Mouse (Mus musculus): ENCODE results near the gene Otud7a. TPM values are rescaled to one million over a fixed set of nuclear protein-coding genes. Genes with fewer than 3 reads are reported as not detected.

The Otud7a gene
- polyA plus RNA-seq, 1 experiment: 0.82 TPM

DNA sequence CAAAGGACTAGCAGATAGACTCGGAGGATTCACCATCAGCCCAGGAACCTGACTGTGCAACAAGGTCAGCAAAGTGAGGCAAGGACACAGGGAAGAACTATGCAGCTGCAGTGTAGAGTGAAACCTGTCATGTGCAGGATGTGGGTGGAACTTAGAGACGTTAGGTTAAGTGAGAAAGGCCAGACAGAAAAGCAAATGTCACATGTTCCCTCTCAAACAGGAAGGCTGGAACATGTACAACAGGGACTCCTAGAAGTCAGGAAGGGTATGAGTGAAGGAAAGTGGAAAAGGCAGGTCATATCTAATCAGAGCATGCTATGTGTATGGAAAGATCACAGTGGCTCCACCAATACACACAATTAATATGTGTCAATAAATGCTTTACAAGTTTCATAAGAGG, 232.6 kb downstream of the Otud7a start:
- Histone ChIP-seq H3K36me3 (ENCODE audit: control insufficient read depth, insufficient read depth) (no peaks in the 10 kb centered on the region), H3K4me2 (ENCODE audit: low read depth) (no peak overlapping the region), H3K79me2 (ENCODE audit: control insufficient read depth, insufficient read depth) (no peaks in the 10 kb centered on the region), H3K4me3 (no peak overlapping the region), H3K27me3 (ENCODE audit: control insufficient read depth, insufficient read depth, insufficient read length) (no peaks in the 10 kb centered on the region), H3ac (ENCODE audit: control insufficient read depth, insufficient read length) (no peak overlapping the region)
- no peak for TF ChIP-seq TCF3 (IDR thresholded peaks at IDR 0.05; ENCODE audit: insufficient read length, low read depth)
- TF ChIP-seq SRF (IDR thresholded peaks at IDR 0.05; ENCODE audit: control insufficient read depth, insufficient read length, low read depth): no peak
- TF ChIP-seq MYOG (IDR thresholded peaks at IDR 0.05; ENCODE audit: control insufficient read depth in 1 of 3, insufficient read depth in 1 of 3, insufficient read length in 2 of 3, low read depth in 2 of 3): no peak
- no peak for TF ChIP-seq TCF12 (IDR thresholded peaks at IDR 0.05; ENCODE audit: insufficient read depth, poor library complexity, severe bottlenecking)
- TF ChIP-seq USF1 (IDR thresholded peaks at IDR 0.05; ENCODE audit: low read depth): no peak
- TF ChIP-seq POLR2AphosphoS2 (IDR thresholded peaks at IDR 0.05; ENCODE audit: insufficient read length, low read depth): no peak
- TF ChIP-seq POLR2A (IDR thresholded peaks at IDR 0.05; ENCODE audit: insufficient read length, low read depth): no peak
- no peak for TF ChIP-seq CEBPB (IDR thresholded peaks at IDR 0.05; ENCODE audit: insufficient read depth, poor library complexity, severe bottlenecking)
- no peak for TF ChIP-seq MAX (IDR thresholded peaks at IDR 0.05; ENCODE audit: low read depth)
- TF ChIP-seq MYOD1 (IDR thresholded peaks at IDR 0.05; ENCODE audit: control insufficient read depth in 1 of 3, insufficient read length in 2 of 3, low read depth in 2 of 3): no peak
- TF ChIP-seq E2F4 (IDR thresholded peaks at IDR 0.05; ENCODE audit: insufficient read depth): no peak
- TF ChIP-seq REST (IDR thresholded peaks at IDR 0.05; ENCODE audit: insufficient read depth, insufficient read length): no peak

DNA sequence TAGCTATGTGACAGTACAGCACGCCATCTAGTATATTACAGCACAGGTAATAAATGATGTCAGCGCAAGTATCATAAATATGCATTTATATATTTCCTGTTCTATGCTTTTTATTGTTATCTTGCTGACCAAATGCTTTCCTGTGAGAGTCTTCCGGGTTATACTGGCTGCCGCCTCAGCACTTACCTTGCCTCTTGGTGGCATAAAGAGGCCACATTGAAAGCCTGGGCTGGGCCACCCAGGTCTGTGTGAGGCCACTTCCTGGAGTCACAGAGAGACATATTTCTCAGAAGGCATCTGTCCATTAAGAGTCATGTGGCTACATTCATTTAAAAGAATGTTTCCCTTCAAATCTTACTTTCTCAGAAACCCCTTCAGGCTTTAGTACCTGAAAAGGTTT, 242.5 kb downstream of the Otud7a start:
- TF ChIP-seq CEBPB (IDR thresholded peaks at IDR 0.05; ENCODE audit: insufficient read depth, poor library complexity, severe bottlenecking) (no peak), E2F4 (IDR thresholded peaks at IDR 0.05; ENCODE audit: insufficient read depth) (no peak), TCF3 (IDR thresholded peaks at IDR 0.05; ENCODE audit: insufficient read length, low read depth) (no peak), POLR2A (IDR thresholded peaks at IDR 0.05; ENCODE audit: insufficient read length, low read depth) (no peak), MAX (IDR thresholded peaks at IDR 0.05; ENCODE audit: low read depth) (no peak), POLR2AphosphoS2 (IDR thresholded peaks at IDR 0.05; ENCODE audit: insufficient read length, low read depth) (no peak), USF1 (IDR thresholded peaks at IDR 0.05; ENCODE audit: low read depth) (no peak), MYOG (IDR thresholded peaks at IDR 0.05; ENCODE audit: control insufficient read depth in 1 of 3, insufficient read depth in 1 of 3, insufficient read length in 2 of 3, low read depth in 2 of 3) (no peak), SRF (IDR thresholded peaks at IDR 0.05; ENCODE audit: control insufficient read depth, insufficient read length, low read depth) (no peak)

DNA sequence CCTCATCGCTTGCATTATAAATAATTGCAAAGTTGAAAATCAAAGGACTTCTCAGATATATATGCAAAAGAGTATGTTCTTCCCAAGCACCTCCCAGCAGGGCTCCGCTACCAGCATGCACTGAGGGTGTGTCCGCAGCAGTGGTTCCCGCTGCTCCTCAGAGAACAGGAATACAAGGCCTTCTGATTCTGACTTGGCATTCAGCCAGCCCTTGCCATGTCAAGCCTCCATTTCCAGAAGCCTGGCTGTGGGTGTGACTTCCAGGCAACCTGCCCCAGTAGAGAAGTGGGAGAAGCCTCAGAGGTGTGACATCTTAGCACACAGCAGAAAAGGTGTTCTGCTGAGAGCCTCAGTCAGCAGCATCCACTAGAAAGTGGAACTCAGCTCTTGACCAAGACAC, 253.4 kb downstream of the Otud7a start:
- Histone ChIP-seq H3K4me3 (no peak overlapping the region), H3K36me3 (ENCODE audit: control insufficient read depth, insufficient read depth) (no peaks in the 10 kb centered on the region), H3K27me3 (ENCODE audit: control insufficient read depth, insufficient read depth, insufficient read length) (peaks cover 10% of the 10 kb centered on the region), H3K79me2 (ENCODE audit: control insufficient read depth, insufficient read depth) (no peaks in the 10 kb centered on the region), H3ac (ENCODE audit: control insufficient read depth, insufficient read length) (no peak overlapping the region), H3K4me2 (ENCODE audit: low read depth) (no peak overlapping the region)
- TF ChIP-seq REST (IDR thresholded peaks at IDR 0.05; ENCODE audit: insufficient read depth, insufficient read length) (no peak), POLR2AphosphoS2 (IDR thresholded peaks at IDR 0.05; ENCODE audit: insufficient read length, low read depth) (no peak), POLR2A (IDR thresholded peaks at IDR 0.05; ENCODE audit: insufficient read length, low read depth) (no peak), TCF12 (IDR thresholded peaks at IDR 0.05; ENCODE audit: insufficient read depth, poor library complexity, severe bottlenecking) (no peak), TCF3 (IDR thresholded peaks at IDR 0.05; ENCODE audit: insufficient read length, low read depth) (no peak), E2F4 (IDR thresholded peaks at IDR 0.05; ENCODE audit: insufficient read depth) (no peak), MYOD1 (IDR thresholded peaks at IDR 0.05; ENCODE audit: control insufficient read depth in 1 of 3, insufficient read length in 2 of 3, low read depth in 2 of 3) (no peak), MYOG (IDR thresholded peaks at IDR 0.05; ENCODE audit: control insufficient read depth in 1 of 3, insufficient read depth in 1 of 3, insufficient read length in 2 of 3, low read depth in 2 of 3) (no peak), CEBPB (IDR thresholded peaks at IDR 0.05; ENCODE audit: insufficient read depth, poor library complexity, severe bottlenecking) (no peak), SRF (IDR thresholded peaks at IDR 0.05; ENCODE audit: control insufficient read depth, insufficient read length, low read depth) (no peak), USF1 (IDR thresholded peaks at IDR 0.05; ENCODE audit: low read depth) (no peak), MAX (IDR thresholded peaks at IDR 0.05; ENCODE audit: low read depth) (no peak)

More for the DNA sequence above, 242.5 kb downstream of the Otud7a start:
- no peaks in the 10 kb centered on the region for H3K27me3 ChIP-seq (ENCODE audit: control insufficient read depth, insufficient read depth, insufficient read length)
- H3K4me2 ChIP-seq (ENCODE audit: low read depth): no peak overlapping the region
- no peaks in the 10 kb centered on the region for H3K36me3 ChIP-seq (ENCODE audit: control insufficient read depth, insufficient read depth)
- H3K79me2 ChIP-seq (ENCODE audit: control insufficient read depth, insufficient read depth): no peaks in the 10 kb centered on the region
- H3ac ChIP-seq (ENCODE audit: control insufficient read depth, insufficient read length): no peak overlapping the region
- H3K4me3 ChIP-seq: no peak overlapping the region

DNA sequence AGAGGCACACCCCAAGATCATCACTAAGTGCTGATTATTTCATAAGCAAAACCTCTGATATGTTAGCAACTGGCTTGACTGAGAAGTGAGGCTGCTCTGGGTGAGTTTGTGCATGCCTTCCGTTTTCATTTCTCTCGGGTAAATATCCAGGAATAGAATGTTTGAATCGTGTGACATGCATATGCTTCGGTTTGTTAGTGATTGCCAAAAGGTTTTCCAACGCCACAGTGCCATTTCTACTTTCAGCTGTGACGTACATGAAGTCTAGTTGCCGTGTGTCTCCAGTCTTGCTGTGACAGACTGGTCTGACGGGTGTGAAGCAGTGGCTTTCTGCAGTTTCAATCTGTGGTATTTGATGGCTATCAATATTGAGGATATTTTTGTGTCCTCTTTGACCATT, 273.4 kb downstream of the Otud7a start:
- no peak overlapping the region for H3K4me2 ChIP-seq (ENCODE audit: low read depth)
- H3K27me3 ChIP-seq (ENCODE audit: control insufficient read depth, insufficient read depth, insufficient read length): no peaks in the 10 kb centered on the region
- H3K79me2 ChIP-seq (ENCODE audit: control insufficient read depth, insufficient read depth): no peaks in the 10 kb centered on the region
- no peaks in the 10 kb centered on the region for H3K36me3 ChIP-seq (ENCODE audit: control insufficient read depth, insufficient read depth)
- TF ChIP-seq MAX (IDR thresholded peaks at IDR 0.05; ENCODE audit: low read depth): no peak
- TF ChIP-seq TCF12 (IDR thresholded peaks at IDR 0.05; ENCODE audit: insufficient read depth, poor library complexity, severe bottlenecking): no peak
- no peak for TF ChIP-seq POLR2AphosphoS2 (IDR thresholded peaks at IDR 0.05; ENCODE audit: insufficient read length, low read depth)
- no peak for TF ChIP-seq MYOG (IDR thresholded peaks at IDR 0.05; ENCODE audit: control insufficient read depth in 1 of 3, insufficient read depth in 1 of 3, insufficient read length in 2 of 3, low read depth in 2 of 3)
- no peak for TF ChIP-seq USF1 (IDR thresholded peaks at IDR 0.05; ENCODE audit: low read depth)
- TF ChIP-seq SRF (IDR thresholded peaks at IDR 0.05; ENCODE audit: control insufficient read depth, insufficient read length, low read depth): no peak
- TF ChIP-seq REST (IDR thresholded peaks at IDR 0.05; ENCODE audit: insufficient read depth, insufficient read length): no peak
- TF ChIP-seq E2F4 (IDR thresholded peaks at IDR 0.05; ENCODE audit: insufficient read depth): no peak
- TF ChIP-seq POLR2A (IDR thresholded peaks at IDR 0.05; ENCODE audit: insufficient read length, low read depth): no peak
- no peak for TF ChIP-seq TCF3 (IDR thresholded peaks at IDR 0.05; ENCODE audit: insufficient read length, low read depth)
- TF ChIP-seq MYOD1 (IDR thresholded peaks at IDR 0.05; ENCODE audit: control insufficient read depth in 1 of 3, insufficient read length in 2 of 3, low read depth in 2 of 3): no peak
- TF ChIP-seq CEBPB (IDR thresholded peaks at IDR 0.05; ENCODE audit: insufficient read depth, poor library complexity, severe bottlenecking): no peak
- H3K4me3 ChIP-seq: no peak overlapping the region
- H3ac ChIP-seq (ENCODE audit: control insufficient read depth, insufficient read length): no peak overlapping the region

All from myocyte (in vitro differentiated cells).